Mouse (Mus musculus) liver, postnatal 0 days (tissue): ENCODE results near the gene Tbxa2r.

Source experiments
- CTCF ChIP-seq: sonication (generic); IDR thresholded peaks from 2 replicates; pipeline ENCODE4 v1.5.1; 2016; ENCODE audit warnings: antibody characterized with exemption, low read depth
- EP300 ChIP-seq: IDR thresholded peaks from 2 replicates; pipeline ENCODE4 v1.6.1; 2016; ENCODE audit warnings: antibody characterized with exemption, low read depth, mild to moderate bottlenecking

GRCm38 (mm10) chr10:81299585-81300351 lies 28.8 kb upstream of the Tbxa2r start:
- TF ChIP-seq CTCF (peak; percentile 15; the same call in 1 of the 2 replicates), EP300 (no peak)
